Mouse (Mus musculus): Measurements from ENCODE around the gene Sh3bgr. TPM values are rescaled to one million over a fixed set of nuclear protein-coding genes. Genes with fewer than 3 reads are reported as not detected.

Gene Sh3bgr
- polyA plus RNA-seq, 1 experiment = 8.9 TPM

- H3K36me3 ChIP-seq (ENCODE audit: control insufficient read depth, insufficient read depth, low read length) = no peaks in the 10 kb centered on the region
- H3K27ac ChIP-seq (ENCODE audit: control insufficient read depth, insufficient read depth, low read length) = peak overlapping the region; percentile 59
- DNase-seq = peak; percentile 50
- under 1% methylated on average over 14 of the region's 14 CpGs for WGBS
- TF ChIP-seq CTCF (IDR thresholded peaks at IDR 0.05; ENCODE audit: borderline replicate concordance, control insufficient read depth, extremely low read depth, insufficient read depth, low read length, poor library complexity) (no peak), POLR2A (IDR thresholded peaks at IDR 0.05; ENCODE audit: control insufficient read depth, extremely low read depth, insufficient read depth, low read length, poor library complexity) (no peak)
- no peak overlapping the region for H3K4me3 ChIP-seq (ENCODE audit: control insufficient read depth, insufficient read depth, low read length)
- H3K4me1 ChIP-seq (replicated peaks; ENCODE audit: control insufficient read depth, insufficient read depth, low read length) = peaks cover 15% of the 10 kb centered on the region
- H3K27me3 ChIP-seq (ENCODE audit: control insufficient read depth, insufficient read depth, low read length) = no peaks in the 10 kb centered on the region
Observed at GRCm38 (mm10) chr16:96272929-96273619, 72.8 kb downstream of the Sh3bgr start.

GRCm38 (mm10) chr16:96276596-96276995 lies 76.3 kb downstream of the Sh3bgr start:
- Histone ChIP-seq H3K4me3 (ENCODE audit: control insufficient read depth, insufficient read depth, low read length) (no peak overlapping the region), H3K36me3 (ENCODE audit: control insufficient read depth, insufficient read depth, low read length) (no peaks in the 10 kb centered on the region), H3K27me3 (ENCODE audit: control insufficient read depth, insufficient read depth, low read length) (no peaks in the 10 kb centered on the region; the same call in 1 of the 2 replicates), H3K4me1 (replicated peaks; ENCODE audit: control insufficient read depth, insufficient read depth, low read length) (peaks cover 20% of the 10 kb centered on the region), H3K27ac (ENCODE audit: control insufficient read depth, insufficient read depth, low read length) (no peak overlapping the region)
- DNase-seq = no peak
- TF ChIP-seq CTCF (IDR thresholded peaks at IDR 0.05; ENCODE audit: borderline replicate concordance, control insufficient read depth, extremely low read depth, insufficient read depth, low read length, poor library complexity) (no peak), POLR2A (IDR thresholded peaks at IDR 0.05; ENCODE audit: control insufficient read depth, extremely low read depth, insufficient read depth, low read length, poor library complexity) (no peak)
- 79% methylated on average over 3 of the region's 3 CpGs for WGBS

Other genes with a start within 250 kb of the Sh3bgr start
- gene Psmg1, start 209.5 kb upstream of the Sh3bgr start, polyA plus RNA-seq (2012; rRNA removed) = 31.1 and 35.9 TPM in 2 replicates
- gene Brwd1, start 117.9 kb upstream of the Sh3bgr start, polyA plus RNA-seq (2012; rRNA removed) = 48.5 and 62.1 TPM in 2 replicates
- gene Hmgn1, start 72.7 kb upstream of the Sh3bgr start, polyA plus RNA-seq (2012; rRNA removed) = 28.5 and 31.4 TPM in 2 replicates
- 38.3 and 44.6 TPM in 2 replicates for gene Wrb, start 55.0 kb upstream of the Sh3bgr start, polyA plus RNA-seq (2012; rRNA removed)
- 0.18 and 0.34 TPM in 2 replicates for gene Lca5l, start 8.2 kb upstream of the Sh3bgr start, polyA plus RNA-seq (2012; rRNA removed)
- gene B3galt5, start 35.4 kb downstream of the Sh3bgr start, polyA plus RNA-seq (2012; rRNA removed) = 3.5 and 3.8 TPM in 2 replicates
- 0.53 and 0.85 TPM in 2 replicates for gene Itgb2l, start 243.2 kb downstream of the Sh3bgr start, polyA plus RNA-seq (2012; rRNA removed)

Data from thymus, adult 2 months (tissue).